Mouse (Mus musculus) heart, postnatal 0 days (tissue): ENCODE data around the gene Tpsg1. TPM values are rescaled to one million over a fixed set of nuclear protein-coding genes. Genes with fewer than 3 reads are reported as not detected.

ENCODE experiments used
- ATAC-seq: fragments of 200-750 bp; cut with Nextera tagmentation; 2 replicates; pipeline ENCODE4 v1.8.0; 2017; ENCODE audit warnings: low read depth, moderate number of reproducible peaks, moderate library complexity; ENCODE audit not compliant: insufficient read depth
- DNase-seq: peaks from one replicate; pipeline ENCODE4 v3.0.0-alpha.2; 2016; ENCODE audit warnings: low spot score
- H3K27ac ChIP-seq: fragments of 300-500 bp; sonication (generic); 2 replicates; pipeline ENCODE4 v1.5.1; 2014; ENCODE audit warnings: low read depth, mild to moderate bottlenecking
- H3K27me3 ChIP-seq: fragments of 300-500 bp; sonication (generic); 2 replicates; pipeline ENCODE4 v1.6.1; 2014; ENCODE audit warnings: low read length, mixed read lengths; ENCODE audit not compliant: control insufficient read depth, insufficient read depth
- H3K36me3 ChIP-seq: fragments of 300-500 bp; sonication (generic); replicated peaks from 2 replicates; pipeline ENCODE4 v1.6.1; 2014; ENCODE audit warnings: low read length, mixed read lengths; ENCODE audit not compliant: control insufficient read depth, insufficient read depth
- H3K4me1 ChIP-seq: fragments of 300-500 bp; sonication (generic); 2 replicates; pipeline ENCODE4 v1.6.1; 2014; ENCODE audit warnings: antibody characterized with exemption; ENCODE audit not compliant: control insufficient read depth, insufficient read depth
- H3K4me2 ChIP-seq: fragments of 300-500 bp; sonication (generic); 2 replicates; pipeline ENCODE4 v1.6.1; 2014; ENCODE audit warnings: low read depth, mild to moderate bottlenecking, low read length, moderate library complexity
- H3K4me3 ChIP-seq: fragments of 300-500 bp; sonication (generic); 2 replicates; pipeline ENCODE4 v1.5.1; 2014; ENCODE audit warnings: low read depth, low read length
- H3K9ac ChIP-seq: fragments of 300-500 bp; sonication (generic); replicated peaks from 2 replicates; pipeline ENCODE4 v1.6.1; 2014; ENCODE audit warnings: low read depth, low read length, mixed read lengths
- H3K9me3 ChIP-seq: fragments of 300-500 bp; sonication (generic); replicated peaks from 2 replicates; pipeline ENCODE4 v1.6.1; 2016; ENCODE audit warnings: low read length; ENCODE audit not compliant: control insufficient read depth
- CTCF ChIP-seq: IDR thresholded peaks from 2 replicates; pipeline ENCODE4 v1.5.1; 2016; ENCODE audit warnings: antibody characterized with exemption, control low read depth, low read depth
- EP300 ChIP-seq: IDR thresholded peaks from 2 replicates; pipeline ENCODE4 v1.6.1; 2016; ENCODE audit warnings: antibody characterized with exemption, low read depth
- WGBS: fragments of 180-500 bp; shearing (Covaris S2); extraction: QIAGEN DNeasy Blood & Tissue Kit; methylation state at CpG from one replicate; pipeline ENCODE4 v1.1.7; 2014; 5-methylcytosine and 5-hydroxymethylcytosine counted together
- polyA plus RNA-seq: library from polyadenylated mRNA; unstranded; fragments of >200 nt; fragmentation: Nextera tagmentation; extraction: Ambion mirVana; gene quantifications from 2 replicates; pipeline ENCODE4 v1.2.1, GENCODE M21; 2015
- total RNA-seq: library from RNA; depleted of rRNA; stranded (reverse); fragments of >200 nt; gene quantifications from 2 replicates; pipeline ENCODE4 v1.2.3, GENCODE M21; 2014; ENCODE audit warnings: low replicate concordance

Tpsg1 gene
- total and polyA plus RNA-seq, 2 experiments from 2014 or later = 0.33 TPM; not detected in 1

DNA sequence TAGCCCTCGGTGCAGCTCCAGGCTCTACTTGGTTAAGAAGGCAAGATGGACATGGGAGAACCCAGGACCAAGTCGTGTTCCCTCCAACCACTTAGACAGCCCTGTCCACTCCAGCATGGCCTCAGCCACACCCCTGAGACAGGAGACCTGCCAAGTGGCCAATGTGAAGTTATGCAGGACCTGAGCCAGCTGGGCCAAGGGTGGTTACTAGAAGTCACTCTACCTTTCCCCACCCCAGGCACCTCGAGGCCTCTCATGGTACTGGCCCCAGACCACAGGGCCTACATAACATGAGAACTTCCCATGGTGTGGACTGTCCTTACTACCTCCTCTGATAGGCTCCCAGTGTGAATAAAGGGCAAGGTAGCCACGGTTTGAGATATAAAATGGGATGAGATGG, 45.1 kb downstream of the Tpsg1 start:
- Histone ChIP-seq H3K36me3 (no peaks in the 10 kb centered on the region), H3K4me1 (peaks cover 42% of the 10 kb centered on the region), H3K4me3 (no peak overlapping the region), H3K27me3 (no peaks in the 10 kb centered on the region), H3K4me2 (no peak overlapping the region), H3K9me3 (no peaks in the 10 kb centered on the region), H3K9ac (no peak overlapping the region), H3K27ac (peak overlapping the region; percentile 69)
- ATAC-seq (peak; percentile 78), DNase-seq (peak; percentile 36)
- TF ChIP-seq CTCF (no peak), EP300 (no peak)
- WGBS = 24% methylated on average over 4 of the region's 4 CpGs

DNA sequence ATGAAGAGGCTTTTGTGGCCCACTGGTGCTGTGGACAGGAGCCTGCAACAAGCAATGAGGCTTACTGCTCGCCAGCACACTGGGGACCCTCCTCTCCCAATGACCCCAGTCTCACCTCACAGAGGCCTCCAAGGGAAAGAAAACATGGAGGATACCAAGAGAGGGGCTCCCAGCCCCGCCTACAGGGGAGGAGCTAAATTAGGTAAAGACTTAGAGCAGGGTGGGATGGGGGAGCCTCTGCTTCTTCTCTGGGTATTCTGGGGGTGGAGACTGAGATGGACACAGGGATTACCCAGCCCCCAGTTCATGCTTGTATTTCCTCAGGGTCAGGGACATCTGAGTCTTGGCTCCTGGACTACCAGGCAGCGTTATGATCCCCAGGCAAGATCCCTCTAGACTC, 45.8 kb downstream of the Tpsg1 start:
- Histone ChIP-seq H3K27ac (peak overlapping the region; percentile 69), H3K9me3 (no peaks in the 10 kb centered on the region), H3K4me3 (no peak overlapping the region), H3K4me1 (peaks cover 38% of the 10 kb centered on the region), H3K27me3 (no peaks in the 10 kb centered on the region), H3K36me3 (no peaks in the 10 kb centered on the region), H3K9ac (no peak overlapping the region), H3K4me2 (no peak overlapping the region)
- TF ChIP-seq EP300 (no peak), CTCF (no peak)
- no peak for DNase-seq
- 52% methylated on average over 3 of the region's 3 CpGs for WGBS
- ATAC-seq = no peak

DNA sequence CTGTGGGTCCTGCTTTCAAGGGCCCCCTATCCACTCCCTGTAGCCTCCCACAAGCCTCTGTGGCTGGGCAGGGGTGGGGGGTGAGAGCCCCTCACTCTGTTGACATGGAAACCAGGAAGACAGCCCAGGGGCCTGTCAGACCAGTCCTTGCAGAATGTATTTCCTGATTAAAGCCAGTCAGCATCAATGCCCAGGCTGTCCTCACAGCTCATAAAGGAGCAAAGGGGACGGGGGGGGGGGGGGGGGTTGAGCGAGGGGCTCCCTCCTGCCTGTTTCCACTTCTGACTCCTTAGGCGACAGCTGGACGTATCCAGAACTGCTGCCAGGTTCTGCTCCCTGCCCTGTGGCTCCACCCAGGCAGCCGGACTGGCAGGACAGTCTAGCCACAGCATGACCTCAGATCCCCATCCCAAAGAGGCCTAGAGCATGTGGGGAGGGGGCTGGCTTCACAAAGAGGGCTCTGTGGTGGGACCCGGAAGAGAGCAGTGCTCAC, 46.4 kb downstream of the Tpsg1 start:
- H3K4me3 ChIP-seq = no peak overlapping the region
- H3K27ac ChIP-seq = peak overlapping the region; percentile 69; the same call in 1 of the 2 replicates
- H3K4me1 ChIP-seq = peaks cover 37% of the 10 kb centered on the region
- 0 out of 2 replicates have a peak, but pooled peaks have one; percentile 29 for ATAC-seq
- no peak for DNase-seq
- no peaks in the 10 kb centered on the region for H3K36me3 ChIP-seq
- WGBS = 17% methylated on average over 5 of the region's 6 CpGs
- no peaks in the 10 kb centered on the region for H3K27me3 ChIP-seq
- peak overlapping the region; percentile 10; the same call in 1 of the 2 replicates for H3K9ac ChIP-seq
- H3K4me2 ChIP-seq = no peak overlapping the region
- no peaks in the 10 kb centered on the region for H3K9me3 ChIP-seq
- no peak for TF ChIP-seq EP300

DNA sequence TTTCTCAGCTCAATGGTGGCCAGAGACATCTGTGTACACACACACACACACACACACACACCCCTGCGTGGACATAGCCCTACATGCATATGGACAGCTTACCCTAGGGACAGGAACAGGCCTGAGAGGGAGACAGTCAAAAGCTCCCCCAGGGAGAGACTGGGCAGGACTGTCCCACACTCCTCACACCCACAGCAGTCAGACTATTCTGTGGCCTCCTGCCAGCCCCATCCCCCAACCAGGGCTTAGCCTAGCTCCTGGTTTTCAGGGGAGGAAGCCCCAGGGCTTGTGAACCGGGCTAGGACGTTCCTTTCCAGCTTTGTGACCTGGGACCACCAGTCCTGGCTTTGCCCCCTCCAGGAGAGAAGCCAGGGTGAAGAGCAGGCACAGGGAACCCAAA, 47.1 kb downstream of the Tpsg1 start:
- Histone ChIP-seq H3K9me3 (no peaks in the 10 kb centered on the region), H3K4me3 (no peak overlapping the region), H3K9ac (peak overlapping the region; percentile 10; the same call in 1 of the 2 replicates), H3K27me3 (no peaks in the 10 kb centered on the region), H3K4me2 (no peak overlapping the region), H3K4me1 (peaks cover 33% of the 10 kb centered on the region), H3K27ac (peak overlapping the region; percentile 69), H3K36me3 (no peaks in the 10 kb centered on the region)
- TF ChIP-seq CTCF (no peak), EP300 (no peak)
- WGBS = 17% methylated on average over 3 of the region's 3 CpGs
- peak; percentile 29; the same call in 1 of the 2 replicates for ATAC-seq
- no peak for DNase-seq

DNA sequence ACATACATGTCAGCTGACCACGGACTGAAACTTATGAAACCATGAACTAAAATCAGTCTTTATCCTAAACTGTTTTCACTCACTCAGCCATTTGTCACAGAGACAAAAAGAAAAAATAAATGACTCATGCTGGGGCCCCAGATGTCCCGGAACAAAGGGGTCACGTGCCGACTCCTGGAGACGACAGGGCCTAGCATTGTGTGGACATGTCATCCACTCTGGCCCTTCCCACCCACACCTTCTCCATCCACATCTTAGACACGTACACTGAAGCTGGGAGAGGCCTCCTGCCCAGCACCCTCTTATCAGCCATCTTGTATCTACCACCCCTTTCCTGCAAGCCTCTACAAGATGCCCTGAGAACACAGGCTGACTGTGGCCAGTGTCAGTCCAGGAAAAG, 48.9 kb downstream of the Tpsg1 start:
- Histone ChIP-seq H3K4me3 (no peak overlapping the region), H3K9ac (no peak overlapping the region), H3K4me2 (no peak overlapping the region), H3K4me1 (peaks cover 33% of the 10 kb centered on the region), H3K27me3 (no peaks in the 10 kb centered on the region), H3K9me3 (no peaks in the 10 kb centered on the region), H3K27ac (no peak overlapping the region), H3K36me3 (no peaks in the 10 kb centered on the region)
- ATAC-seq (no peak), DNase-seq (no peak)
- TF ChIP-seq EP300 (no peak), CTCF (no peak)
- WGBS = 61% methylated on average over 6 of the region's 6 CpGs

DNA sequence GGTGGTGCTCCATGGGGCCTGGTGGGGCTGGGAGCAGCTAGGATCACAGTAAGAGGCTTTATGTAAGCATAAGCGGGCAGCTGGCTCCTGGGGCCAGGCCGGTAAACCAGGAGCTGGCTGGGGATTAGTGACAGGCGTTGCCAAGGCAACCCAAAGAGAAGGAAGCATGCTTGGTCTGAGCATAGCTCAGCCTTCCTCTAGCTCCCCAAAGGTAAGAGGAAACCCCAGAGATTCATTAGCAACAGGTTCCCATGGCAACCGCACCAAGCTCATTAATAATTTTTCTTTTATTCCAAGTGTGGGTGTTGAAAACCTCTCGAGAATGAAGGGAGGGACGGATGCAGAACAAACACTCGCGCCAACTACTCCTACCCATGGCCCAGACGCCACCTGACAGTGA, 49.9 kb downstream of the Tpsg1 start:
- Histone ChIP-seq H3K27ac (no peak overlapping the region), H3K9ac (no peak overlapping the region), H3K9me3 (no peaks in the 10 kb centered on the region), H3K4me2 (no peak overlapping the region), H3K36me3 (no peaks in the 10 kb centered on the region), H3K4me1 (peaks cover 31% of the 10 kb centered on the region), H3K4me3 (no peak overlapping the region), H3K27me3 (no peaks in the 10 kb centered on the region)
- 58% methylated on average over 9 of the region's 9 CpGs for WGBS
- DNase-seq (no peak), ATAC-seq (no peak)
- TF ChIP-seq EP300 = no peak
- TF ChIP-seq CTCF = no peak
